Mouse (Mus musculus): ENCODE data around the gene Mrps6.

- no peak for TF ChIP-seq GATA1 (IDR thresholded peaks at IDR 0.05; ENCODE audit: borderline replicate concordance, low read length)
- TF ChIP-seq FLI1 (IDR thresholded peaks at IDR 0.05; ENCODE audit: low read length), result no peak
These were observed 862 bp downstream of the Mrps6 start for GRCm38 (mm10) chr16:92058644-92059620.
